Comparison of ENCODE assay signal across 8 mouse cellular contexts in genomic region chr7:109011596-109012180, GRCm38 (mm10).
DNase-seq lines count a peak whose midpoint lies in the region; ATAC-seq and TF ChIP-seq lines count a peak whose summit lies in the region.

No protein-coding gene starts in this region.

- H3K36me3 ChIP-seq in lung, embryonic 14.5 days (ENCODE audit: insufficient read depth), result no peaks in the 10 kb centered on the region
- no peaks in the 10 kb centered on the region for H3K36me3 ChIP-seq in liver, postnatal 0 days (replicated peaks; ENCODE audit: insufficient read depth, low read length)

- ATAC-seq in lung, embryonic 14.5 days (ENCODE audit: insufficient read depth), result peak; percentile 18; the same call in 1 of the 2 replicates
- no peak for ATAC-seq in liver, postnatal 0 days

- no peak overlapping the region for H3K27ac ChIP-seq in lung, embryonic 14.5 days (ENCODE audit: low read depth)
- no peak overlapping the region for H3K27ac ChIP-seq in liver, postnatal 0 days (ENCODE audit: low read depth)

- H3K9me3 ChIP-seq in lung, embryonic 14.5 days (ENCODE audit: low read depth, low read length), result no peaks in the 10 kb centered on the region
- H3K9me3 ChIP-seq in liver, postnatal 0 days (ENCODE audit: low read length), result no peaks in the 10 kb centered on the region

- TF ChIP-seq EP300 in liver, postnatal 0 days (IDR thresholded peaks at IDR 0.05; ENCODE audit: low read depth), result no peak

- H3K4me2 ChIP-seq in lung, embryonic 14.5 days, result peak overlapping the region; percentile 86
- no peak overlapping the region for H3K4me2 ChIP-seq in liver, postnatal 0 days (ENCODE audit: low read depth, low read length)

- H3K4me3 ChIP-seq in lung, embryonic 14.5 days (ENCODE audit: low read depth, low read length), result peak overlapping the region; percentile 56
- H3K4me3 ChIP-seq in liver, postnatal 0 days (ENCODE audit: low read depth, low read length), result no peak overlapping the region

- WGBS in lung, embryonic 14.5 days, result 33% methylated on average over 8 of the region's 8 CpGs
- WGBS in liver, postnatal 0 days (ENCODE audit: insufficient replicate concordance), result 54% methylated on average over 8 of the region's 8 CpGs

- DNase-seq in lung, embryonic 14.5 days, result no peak
- DNase-seq in lung, postnatal 4 days, result no peak
- DNase-seq in frontal cortex, postnatal 10 days (ENCODE audit: low spot score in 2 of 2), result peak; percentile 51 to 76
- DNase-seq in left cerebral cortex, postnatal 25 days (ENCODE audit: low spot score in 2 of 2), result peak; percentile 66 to 82
- DNase-seq in right cerebral cortex, adult 18-20 months, result peak; percentile 71
- DNase-seq in thymus, postnatal 14 days, result no peak
- no peak for DNase-seq in liver, postnatal 0 days
- no peak for DNase-seq in urinary bladder, postnatal 25 days (ENCODE audit: low spot score)

- H3K9ac ChIP-seq in lung, embryonic 14.5 days, result no peak overlapping the region
- H3K9ac ChIP-seq in liver, postnatal 0 days (replicated peaks), result no peak overlapping the region

- H3K27me3 ChIP-seq in lung, embryonic 14.5 days (ENCODE audit: insufficient read depth, low read length), result peaks cover 26% of the 10 kb centered on the region
- peaks cover 30% of the 10 kb centered on the region for H3K27me3 ChIP-seq in liver, postnatal 0 days (ENCODE audit: insufficient read depth, low read length)

- intact Hi-C loops in left cerebral cortex, postnatal 25 days (cut with DNase I), result loop anchor here (2.0 kb wide), 1 partner anchor 21 kb away; no protein-coding TSS in a partner anchor

- no peaks in the 10 kb centered on the region for H3K4me1 ChIP-seq in lung, embryonic 14.5 days (ENCODE audit: insufficient read depth)
- no peaks in the 10 kb centered on the region for H3K4me1 ChIP-seq in liver, postnatal 0 days (ENCODE audit: insufficient read depth)

- TF ChIP-seq CTCF in lung, embryonic 14.5 days (IDR thresholded peaks at IDR 0.05; ENCODE audit: low read depth), result no peak
- TF ChIP-seq CTCF in liver, postnatal 0 days (IDR thresholded peaks at IDR 0.05; ENCODE audit: low read depth), result no peak

Comparison
In these comparisons a context has a peak if more than half of its experiments do, and no peak if none do; other contexts are left out.
1. DNase-seq: peak in frontal cortex, postnatal 10 days (2 of 2), left cerebral cortex, postnatal 25 days (2 of 2) and right cerebral cortex, adult 18-20 months (single experiment); none in lung, embryonic 14.5 days (single experiment), lung, postnatal 4 days (0 of 2), thymus, postnatal 14 days (single experiment), liver, postnatal 0 days (single experiment) and urinary bladder, postnatal 25 days (single experiment).